Mouse (Mus musculus): ENCODE data around the gene Hps4.

DNA sequence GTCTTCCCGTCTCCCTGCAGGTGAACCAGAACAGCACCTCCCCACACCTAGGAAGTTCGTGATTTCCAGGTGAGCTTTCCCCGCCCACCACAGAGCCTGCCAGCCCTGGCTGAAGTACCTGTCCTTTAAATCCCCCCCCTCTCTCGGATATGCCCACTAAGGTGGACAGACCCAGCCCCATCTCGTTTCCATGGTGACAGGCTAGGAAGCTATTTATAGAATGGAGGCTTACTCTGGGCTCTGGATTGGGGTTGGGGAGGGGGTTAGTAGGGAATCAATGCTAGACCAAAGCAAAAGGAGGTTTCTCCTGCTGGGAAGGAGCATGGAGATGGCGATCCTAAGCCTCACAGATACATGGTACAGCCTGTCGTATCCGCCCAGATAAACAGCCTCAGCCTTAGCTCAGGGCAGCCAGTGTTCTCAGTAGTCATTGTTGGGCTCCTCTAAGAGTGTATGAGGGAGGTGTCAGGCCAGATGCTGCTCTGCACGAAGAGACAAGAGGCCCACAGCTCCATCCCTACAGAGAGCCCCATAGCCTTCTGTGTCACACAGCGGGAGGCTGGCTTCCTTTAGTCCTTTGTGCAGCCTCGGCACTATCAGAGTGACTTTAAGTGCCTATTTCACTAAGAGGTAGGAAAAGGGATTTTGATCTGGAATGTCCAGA lies 29.5 kb upstream of the Hps4 start:
- TF ChIP-seq POLR2A (IDR thresholded peaks at IDR 0.05; ENCODE audit: extremely low read depth, insufficient read depth, low read length) (no peak), CTCF (IDR thresholded peaks at IDR 0.05; ENCODE audit: low read depth, low read length) (no peak)
